Mouse (Mus musculus): ENCODE results near the gene Tbl1xr1. TPM values are rescaled to one million over a fixed set of nuclear protein-coding genes. Genes with fewer than 3 reads are reported as not detected.

The Tbl1xr1 gene
- polyA plus RNA-seq, 1 experiment from 2014 or later, result 10.7 TPM

- H3K9me3 ChIP-seq (replicated peaks; ENCODE audit: low read length), result no peaks in the 10 kb centered on the region
- 0 out of 2 replicates have a peak, but pooled peaks cover 8% of the 10 kb centered on the region for H3K4me1 ChIP-seq (replicated peaks; ENCODE audit: insufficient read depth, low read length)
- DNase-seq (ENCODE audit: low spot score) (peak; percentile 70), ATAC-seq (replicated peaks; ENCODE audit: low FRiP score, low read depth) (peak; percentile 88)
- H3K9ac ChIP-seq (ENCODE audit: low read depth, low read length), result no peak overlapping the region
- no peak for TF ChIP-seq CTCF (IDR thresholded peaks at IDR 0.05; ENCODE audit: low read depth)
- WGBS, result 47% methylated on average over 10 of the region's 10 CpGs
- H3K4me2 ChIP-seq (ENCODE audit: low read length), result no peak overlapping the region
- H3K27ac ChIP-seq, result no peak overlapping the region
- no peaks in the 10 kb centered on the region for H3K36me3 ChIP-seq (ENCODE audit: insufficient read depth, low read length)
- H3K27me3 ChIP-seq (ENCODE audit: insufficient read depth, low read length), result no peaks in the 10 kb centered on the region
- H3K4me3 ChIP-seq (replicated peaks; ENCODE audit: low read depth, low read length), result no peak overlapping the region
Observed at GRCm38 (mm10) chr3:22084222-22084996, 8.0 kb downstream of the Tbl1xr1 start.

GRCm38 (mm10) chr3:22089825-22090224, 13.4 kb downstream of the Tbl1xr1 start:
- no peak overlapping the region for H3K4me2 ChIP-seq (ENCODE audit: low read length)
- DNase-seq (ENCODE audit: low spot score), result no peak
- H3K9ac ChIP-seq (ENCODE audit: low read depth, low read length), result no peak overlapping the region
- H3K27me3 ChIP-seq (ENCODE audit: insufficient read depth, low read length), result no peaks in the 10 kb centered on the region
- H3K4me1 ChIP-seq (replicated peaks; ENCODE audit: insufficient read depth, low read length), result peaks cover 11% of the 10 kb centered on the region
- no peak overlapping the region for H3K4me3 ChIP-seq (replicated peaks; ENCODE audit: low read depth, low read length)
- no peaks in the 10 kb centered on the region for H3K9me3 ChIP-seq (replicated peaks; ENCODE audit: low read length)
- no peaks in the 10 kb centered on the region for H3K36me3 ChIP-seq (ENCODE audit: insufficient read depth, low read length)
- 55% methylated on average over 3 of the region's 3 CpGs for WGBS
- H3K27ac ChIP-seq, result no peak overlapping the region
- no peak for TF ChIP-seq CTCF (IDR thresholded peaks at IDR 0.05; ENCODE audit: low read depth)
- no peak for ATAC-seq (replicated peaks; ENCODE audit: low FRiP score, low read depth)

GRCm38 (mm10) chr3:22090431-22091265, 14.2 kb downstream of the Tbl1xr1 start:
- DNase-seq (ENCODE audit: low spot score) (peak; percentile 70), ATAC-seq (replicated peaks; ENCODE audit: low FRiP score, low read depth) (peak; percentile 83)
- Histone ChIP-seq H3K4me3 (replicated peaks; ENCODE audit: low read depth, low read length) (no peak overlapping the region), H3K9me3 (replicated peaks; ENCODE audit: low read length) (no peaks in the 10 kb centered on the region), H3K9ac (ENCODE audit: low read depth, low read length) (no peak overlapping the region), H3K27me3 (ENCODE audit: insufficient read depth, low read length) (no peaks in the 10 kb centered on the region), H3K4me1 (replicated peaks; ENCODE audit: insufficient read depth, low read length) (peaks cover 11% of the 10 kb centered on the region), H3K4me2 (ENCODE audit: low read length) (no peak overlapping the region), H3K36me3 (ENCODE audit: insufficient read depth, low read length) (no peaks in the 10 kb centered on the region), H3K27ac (peak overlapping the region; percentile 47)
- no peak for TF ChIP-seq CTCF (IDR thresholded peaks at IDR 0.05; ENCODE audit: low read depth)
- WGBS, result 31% methylated on average over 8 of the region's 8 CpGs

- ATAC-seq (replicated peaks; ENCODE audit: low FRiP score, low read depth) (no peak), DNase-seq (ENCODE audit: low spot score) (peak; percentile 21)
- H3K9me3 ChIP-seq (replicated peaks; ENCODE audit: low read length), result no peaks in the 10 kb centered on the region
- H3K27ac ChIP-seq, result peak overlapping the region; percentile 47; the same call in 1 of the 2 replicates
- no peak overlapping the region for H3K9ac ChIP-seq (ENCODE audit: low read depth, low read length)
- H3K36me3 ChIP-seq (ENCODE audit: insufficient read depth, low read length), result no peaks in the 10 kb centered on the region
- WGBS, result 48% methylated on average over 3 of the region's 3 CpGs
- peaks cover 11% of the 10 kb centered on the region for H3K4me1 ChIP-seq (replicated peaks; ENCODE audit: insufficient read depth, low read length)
- no peaks in the 10 kb centered on the region for H3K27me3 ChIP-seq (ENCODE audit: insufficient read depth, low read length)
- H3K4me2 ChIP-seq (ENCODE audit: low read length), result no peak overlapping the region
- H3K4me3 ChIP-seq (replicated peaks; ENCODE audit: low read depth, low read length), result no peak overlapping the region
- TF ChIP-seq CTCF (IDR thresholded peaks at IDR 0.05; ENCODE audit: low read depth), result no peak
Observed at GRCm38 (mm10) chr3:22091266-22091550, 14.8 kb downstream of the Tbl1xr1 start.

- ATAC-seq (replicated peaks; ENCODE audit: low FRiP score, low read depth) (no peak), DNase-seq (ENCODE audit: low spot score) (no peak)
- WGBS, result 70% methylated on average over 3 of the region's 3 CpGs
- H3K4me1 ChIP-seq (replicated peaks; ENCODE audit: insufficient read depth, low read length), result peaks cover 11% of the 10 kb centered on the region
- H3K36me3 ChIP-seq (ENCODE audit: insufficient read depth, low read length), result no peaks in the 10 kb centered on the region
- no peak overlapping the region for H3K4me3 ChIP-seq (replicated peaks; ENCODE audit: low read depth, low read length)
- no peak for TF ChIP-seq CTCF (IDR thresholded peaks at IDR 0.05; ENCODE audit: low read depth)
- H3K27me3 ChIP-seq (ENCODE audit: insufficient read depth, low read length), result no peaks in the 10 kb centered on the region
- no peaks in the 10 kb centered on the region for H3K9me3 ChIP-seq (replicated peaks; ENCODE audit: low read length)
- H3K27ac ChIP-seq, result 0 out of 2 replicates have a peak overlapping the region, but pooled peaks have one; percentile 47
- no peak overlapping the region for H3K9ac ChIP-seq (ENCODE audit: low read depth, low read length)
- no peak overlapping the region for H3K4me2 ChIP-seq (ENCODE audit: low read length)
Observed at GRCm38 (mm10) chr3:22091681-22092080, 15.2 kb downstream of the Tbl1xr1 start.

- H3K27me3 ChIP-seq (ENCODE audit: insufficient read depth, low read length), result no peaks in the 10 kb centered on the region
- H3K9me3 ChIP-seq (replicated peaks; ENCODE audit: low read length), result no peaks in the 10 kb centered on the region
- no peak overlapping the region for H3K4me3 ChIP-seq (replicated peaks; ENCODE audit: low read depth, low read length)
- no peak overlapping the region for H3K4me2 ChIP-seq (ENCODE audit: low read length)
- H3K36me3 ChIP-seq (ENCODE audit: insufficient read depth, low read length), result no peaks in the 10 kb centered on the region
- DNase-seq (ENCODE audit: low spot score) (no peak), ATAC-seq (replicated peaks; ENCODE audit: low FRiP score, low read depth) (no peak)
- no peak for TF ChIP-seq CTCF (IDR thresholded peaks at IDR 0.05; ENCODE audit: low read depth)
- peaks cover 11% of the 10 kb centered on the region for H3K4me1 ChIP-seq (replicated peaks; ENCODE audit: insufficient read depth, low read length)
- H3K27ac ChIP-seq, result no peak overlapping the region
- 53% methylated on average over 5 of the region's 5 CpGs for WGBS
- H3K9ac ChIP-seq (ENCODE audit: low read depth, low read length), result no peak overlapping the region
Observed at GRCm38 (mm10) chr3:22092784-22093183, 16.3 kb downstream of the Tbl1xr1 start.
